Mouse (Mus musculus) left cerebral cortex, postnatal 25 days (tissue): ENCODE data around the gene Syngr3. TPM values are rescaled to one million over a fixed set of nuclear protein-coding genes. Genes with fewer than 3 reads are reported as not detected.
"Not testable (repeated sequence)": the region's sequence is repeated elsewhere in the genome, so short reads cannot be mapped to it uniquely, and the experiment has no call there.

ENCODE experiments used
- DNase-seq, 2 experiments: peaks; one replicate each; pipeline ENCODE4 v3.0.0; 2022; ENCODE audit warnings: low spot score in 2 of 2, mixed read lengths in 1 of 2
- intact Hi-C: fragments of 180-260 bp; cut with DNase I; formaldehyde crosslinking; loops from one replicate; pipeline ENCODE4 v1.15.1; 2025
- total RNA-seq, 2 experiments: library from RNA; stranded (reverse); gene quantifications; 2 replicates each; pipeline ENCODE4 v1.2.3; 2021

Gene Syngr3
- total RNA-seq, 2 experiments from 2014 or later = 203 to 214 TPM

DNA sequence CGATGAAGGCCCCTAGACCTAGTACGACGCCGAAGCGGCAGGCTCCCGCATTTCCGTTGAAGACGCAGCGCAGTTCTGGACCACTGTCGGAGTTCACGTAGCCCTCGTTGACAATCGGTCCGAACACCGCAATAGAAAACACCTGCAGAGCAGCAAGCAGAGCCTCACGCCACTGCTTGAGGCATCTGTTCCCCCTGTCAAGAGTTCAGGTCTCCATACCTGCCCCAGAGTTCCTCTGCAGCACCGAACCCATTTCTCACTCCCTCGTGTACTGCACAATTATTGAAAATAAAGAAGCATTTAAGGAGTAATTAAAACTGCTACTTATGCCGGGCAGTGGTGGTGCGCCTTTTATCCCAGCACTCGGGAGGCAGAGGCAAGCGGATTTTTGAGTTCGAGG, 2.2 kb downstream of the Syngr3 start:
- intact Hi-C loops = no loop called here
- no peak for DNase-seq

DNA sequence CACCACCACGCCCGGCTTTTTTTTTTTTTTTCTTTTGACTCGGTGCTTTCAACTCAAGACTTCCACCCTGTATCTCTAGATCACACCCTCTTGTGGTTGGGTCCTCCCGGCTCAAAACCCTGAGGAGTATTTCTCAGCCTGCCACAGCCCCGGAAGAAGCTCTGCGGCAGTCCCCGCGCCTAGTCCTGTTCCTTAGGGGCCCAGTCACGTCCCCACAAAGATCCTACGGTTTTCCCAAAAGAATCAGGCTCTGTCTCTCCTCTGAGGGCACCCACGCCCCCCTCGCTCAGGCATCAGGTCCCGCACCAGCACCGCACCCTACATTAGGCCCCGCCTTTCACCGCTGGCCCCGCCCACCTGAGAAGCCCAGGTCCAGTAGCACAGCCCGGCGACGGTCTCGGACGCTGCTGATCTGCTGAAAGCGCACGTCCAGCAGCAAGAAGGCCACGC, 2.6 kb downstream of the Syngr3 start:
- intact Hi-C loops = no loop called here
- DNase-seq = no peak

DNA sequence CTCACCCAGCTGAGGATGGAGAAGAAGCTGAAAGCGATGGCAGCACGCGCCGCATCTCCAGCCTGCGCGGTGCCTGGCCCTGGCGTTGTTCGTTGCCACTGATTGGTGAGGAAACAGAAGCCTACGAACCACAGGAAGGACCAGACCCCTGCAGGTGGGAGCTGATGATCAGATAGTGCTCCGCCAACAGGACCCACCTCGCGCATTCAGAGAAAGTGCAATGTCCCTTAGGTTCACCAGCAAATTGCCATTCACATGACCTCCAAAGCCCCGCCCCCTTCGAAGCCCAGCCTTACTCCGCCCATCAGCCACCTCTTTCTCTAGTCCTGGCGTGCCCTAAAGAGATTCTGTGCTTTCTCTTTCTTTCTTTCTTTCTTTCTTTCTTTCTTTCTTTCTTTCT, 3.2 kb downstream of the Syngr3 start:
- intact Hi-C loops = no loop called here
- no peak for DNase-seq

DNA sequence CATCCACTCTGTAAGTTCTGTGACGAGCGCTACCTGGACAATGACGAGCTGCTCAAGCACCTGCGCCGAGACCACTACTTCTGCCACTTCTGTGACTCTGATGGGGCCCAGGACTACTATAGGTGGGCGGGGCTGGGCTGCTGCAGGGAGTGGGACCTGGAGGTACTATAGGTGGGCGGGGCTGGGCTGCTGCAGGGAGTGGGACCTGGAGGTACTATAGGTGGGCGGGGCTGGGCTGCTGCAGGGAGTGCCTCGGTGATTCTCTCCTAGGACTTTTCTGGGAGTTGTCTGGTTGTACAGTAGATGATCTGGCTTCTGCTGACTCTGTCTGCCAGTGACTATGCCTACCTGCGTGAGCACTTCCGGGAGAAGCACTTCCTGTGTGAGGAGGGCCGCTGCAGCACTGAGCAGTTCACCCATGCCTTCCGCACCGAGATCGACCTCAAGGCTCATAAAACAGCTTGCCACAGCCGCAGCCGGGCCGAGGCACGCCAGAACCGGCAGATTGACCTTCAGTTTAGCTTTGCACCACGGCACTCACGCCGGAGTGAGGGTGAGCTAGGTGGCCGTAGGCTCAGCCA, 12.2 kb downstream of the Syngr3 start:
- no peak for DNase-seq
- intact Hi-C loops = loop anchor here (5.0 kb wide), 1 partner anchor 200 kb away; the partner anchor contains the start of gene Mlst8

DNA sequence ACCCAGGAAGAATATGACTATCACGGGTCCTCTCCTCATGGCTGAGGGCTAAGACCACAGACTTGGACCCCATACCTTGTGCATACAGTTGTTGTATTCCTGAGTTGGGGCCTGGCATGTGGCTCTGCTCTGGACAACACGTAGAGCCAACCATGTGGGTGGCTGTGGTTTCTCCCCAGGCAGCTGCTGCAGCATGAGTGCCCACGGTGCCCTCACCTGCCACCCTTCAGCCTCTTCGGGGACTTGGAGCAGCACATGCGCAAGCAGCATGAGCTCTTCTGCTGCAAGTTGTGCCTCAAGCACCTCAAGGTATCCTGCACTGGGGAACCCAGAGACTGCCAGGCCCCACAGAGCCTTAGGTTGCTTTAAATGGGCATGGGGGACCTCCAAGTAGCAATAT, 12.9 kb downstream of the Syngr3 start:
- intact Hi-C loops = loop anchor here (5.0 kb wide), 1 partner anchor 200 kb away; the partner anchor contains the start of gene Mlst8

DNA sequence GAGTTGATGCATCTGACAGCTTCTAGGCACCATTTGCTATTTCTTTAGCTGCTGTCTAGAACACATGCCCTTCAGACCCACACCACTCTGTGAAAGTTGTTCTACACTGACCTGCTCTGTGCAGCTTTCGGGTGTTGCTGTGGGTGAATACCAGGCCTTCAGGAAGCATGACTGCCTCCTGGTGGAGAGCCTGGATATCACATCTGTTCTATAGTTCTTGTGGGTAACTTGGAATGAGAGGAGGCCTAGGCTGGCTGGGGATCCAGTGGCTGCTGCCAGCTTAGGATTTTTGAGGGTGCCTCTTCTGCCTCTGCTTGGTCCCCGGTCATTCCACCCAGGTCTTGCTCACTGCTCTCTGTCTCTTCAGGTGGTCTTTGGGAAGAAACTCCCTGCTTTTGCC, 13.6 kb downstream of the Syngr3 start:
- intact Hi-C loops = loop anchor here (5.0 kb wide), 1 partner anchor 199 kb away; the partner anchor contains the start of gene Mlst8
- DNase-seq = peak; percentile 63 to 65

More for the DNA sequence above, 12.9 kb downstream of the Syngr3 start:
- no peak for DNase-seq

DNA sequence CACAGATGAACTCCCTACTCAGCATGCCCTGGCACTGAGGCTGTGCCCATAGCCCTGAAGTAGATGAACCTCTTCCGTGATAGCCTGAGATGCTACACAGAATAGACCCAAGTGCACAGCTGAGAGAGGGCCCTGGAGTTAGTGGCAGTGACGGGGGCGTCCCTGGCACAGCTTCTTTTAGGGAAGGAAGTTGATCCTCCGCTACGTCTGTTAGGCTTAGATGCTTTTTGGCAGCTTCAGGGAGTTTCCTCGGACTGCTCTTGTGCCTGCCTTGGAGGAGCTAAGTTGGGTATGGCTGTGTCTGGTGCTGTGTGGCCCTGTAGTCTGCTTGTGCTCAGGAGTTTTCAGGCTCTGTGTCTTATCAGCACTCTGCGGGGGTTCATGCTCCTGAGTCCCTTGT, 15.5 kb downstream of the Syngr3 start:
- intact Hi-C loops = no loop called here
- peak in 1 of 2 experiments; percentile 90 for DNase-seq

DNA sequence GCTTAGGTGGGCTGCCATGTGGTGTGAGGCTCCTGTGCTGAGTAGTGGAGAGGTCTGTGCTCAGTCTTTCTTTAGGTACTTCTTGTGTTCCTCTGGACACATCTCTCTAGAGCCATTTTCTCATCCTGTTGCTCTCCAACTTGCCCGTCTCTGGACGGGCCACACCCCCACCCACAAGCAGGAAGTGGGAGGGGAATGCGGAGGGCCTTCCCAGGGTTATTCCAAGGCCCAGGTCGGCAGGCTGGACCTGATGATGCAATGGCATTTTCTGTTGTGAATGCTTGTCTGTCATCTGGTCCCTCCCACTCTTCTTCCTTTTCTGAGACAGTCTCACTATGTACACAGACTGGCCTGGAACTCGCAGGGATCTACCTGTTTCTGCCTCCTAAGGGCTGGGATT, 17.6 kb downstream of the Syngr3 start:
- intact Hi-C loops = no loop called here
- DNase-seq = no peak

DNA sequence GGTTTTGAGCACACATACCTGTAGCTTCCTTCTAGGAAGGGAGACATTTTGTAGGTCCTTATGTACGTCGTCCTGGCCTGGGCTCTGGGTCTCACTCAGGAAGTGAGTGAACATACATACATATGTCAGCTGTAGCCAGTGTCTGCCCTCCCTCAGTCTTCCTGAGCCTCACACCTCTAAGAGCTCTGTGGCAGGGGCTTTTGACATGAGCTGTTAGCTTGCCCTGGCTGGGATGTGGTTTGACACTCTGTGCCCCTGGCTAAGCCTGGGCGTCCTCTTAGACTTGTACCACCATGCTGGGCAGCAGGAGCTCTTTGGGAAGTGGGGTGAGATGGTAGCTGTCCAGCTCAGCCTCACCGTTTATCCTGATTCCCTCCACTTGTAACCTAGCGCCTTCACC, 18.4 kb downstream of the Syngr3 start:
- intact Hi-C loops = no loop called here
- DNase-seq = no peak

DNA sequence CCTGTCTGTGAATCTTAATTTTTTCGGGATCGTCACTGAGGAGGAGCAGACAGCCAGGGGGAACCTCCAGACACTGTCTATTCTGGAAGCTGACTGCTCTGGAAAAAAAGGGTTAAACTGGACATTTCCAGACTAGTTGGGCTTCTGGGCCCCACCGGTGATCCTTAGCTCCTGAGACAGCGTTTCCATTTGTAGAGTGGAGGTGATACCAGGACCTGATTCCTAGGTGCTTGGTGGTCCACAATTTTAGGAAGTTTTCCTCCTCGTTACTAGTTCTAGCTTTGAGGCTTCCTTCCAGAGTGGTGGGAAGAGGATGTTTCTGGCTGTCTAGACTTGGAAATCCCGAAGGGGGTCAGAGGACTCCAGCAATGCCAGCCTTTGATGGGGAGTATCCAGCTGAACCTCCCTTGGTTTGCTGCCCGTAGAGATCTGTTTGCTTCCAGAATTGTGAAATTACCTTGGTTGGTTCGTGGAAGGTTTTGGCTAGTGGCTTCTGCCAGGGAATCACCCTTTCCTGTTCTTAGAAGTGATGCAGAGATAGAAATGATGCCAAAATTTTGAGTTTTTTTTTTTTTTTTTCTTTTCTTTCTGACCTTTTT, 19.4 kb downstream of the Syngr3 start:
- intact Hi-C loops = no loop called here
- DNase-seq = no peak

DNA sequence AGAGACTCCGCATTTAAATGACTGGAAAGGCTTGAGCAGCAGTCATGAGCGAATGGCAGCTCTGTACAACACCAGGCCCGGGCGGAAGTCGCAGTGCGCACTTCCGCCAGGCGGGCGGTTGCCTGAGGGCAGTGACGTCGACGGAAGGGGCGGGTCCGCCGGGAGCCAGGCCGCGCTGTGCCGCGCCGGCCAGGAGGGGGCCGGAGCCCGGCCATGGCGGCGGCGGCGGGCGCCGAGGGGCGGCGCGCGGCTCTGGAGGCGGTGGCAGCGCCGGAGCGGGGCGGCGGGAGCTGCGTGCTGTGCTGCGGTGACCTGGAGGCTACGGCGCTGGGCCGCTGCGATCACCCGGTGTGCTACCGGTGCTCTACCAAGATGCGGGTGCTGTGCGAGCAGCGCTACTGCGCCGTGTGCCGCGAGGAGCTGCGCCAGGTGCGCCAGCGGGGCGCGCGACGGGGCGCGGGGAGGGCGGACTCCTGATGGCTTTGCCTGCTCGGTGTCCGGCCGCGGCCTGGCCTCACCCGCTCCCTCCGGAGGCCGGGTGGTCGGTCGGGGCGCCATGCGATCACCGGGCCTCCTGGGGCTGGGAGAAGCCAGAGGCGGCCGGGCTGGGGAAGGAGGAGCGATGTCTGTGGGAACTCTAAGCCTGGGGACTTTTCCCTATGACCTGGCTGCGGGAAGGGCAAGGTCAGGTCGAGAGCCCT, 20.1 kb downstream of the Syngr3 start, which contains the start of gene Zfp598:
TSS of gene Zfp598 (plus strand) at position 143 of the 701 bp plus-strand sequence.
- intact Hi-C loops = loop anchor here (5.0 kb wide), 1 partner anchor 37 kb away; the partner anchor contains the start of genes Nthl1 and Tsc2
- DNase-seq = peak; percentile 94 to 96

DNA sequence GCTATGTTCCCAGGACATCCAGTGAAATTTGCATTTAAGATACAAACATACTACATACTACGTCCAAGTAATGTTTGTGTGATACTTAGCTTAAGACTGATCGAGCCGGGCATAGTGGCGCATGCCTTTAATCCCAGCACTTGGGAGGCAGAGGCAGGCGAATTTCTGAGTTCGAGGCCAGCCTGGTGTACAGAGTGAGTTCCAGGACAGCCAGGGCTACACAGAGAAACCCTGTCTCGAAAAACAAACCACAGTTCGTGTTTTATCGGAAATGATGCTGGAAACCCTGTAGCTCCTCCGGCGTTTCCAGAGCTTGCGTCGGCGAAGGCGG, 20.6 kb downstream of the Syngr3 start:
- intact Hi-C loops = loop anchor here (5.0 kb wide), 1 partner anchor 37 kb away; the partner anchor contains the start of genes Nthl1 and Tsc2
- not testable (repeated sequence) for DNase-seq

DNA sequence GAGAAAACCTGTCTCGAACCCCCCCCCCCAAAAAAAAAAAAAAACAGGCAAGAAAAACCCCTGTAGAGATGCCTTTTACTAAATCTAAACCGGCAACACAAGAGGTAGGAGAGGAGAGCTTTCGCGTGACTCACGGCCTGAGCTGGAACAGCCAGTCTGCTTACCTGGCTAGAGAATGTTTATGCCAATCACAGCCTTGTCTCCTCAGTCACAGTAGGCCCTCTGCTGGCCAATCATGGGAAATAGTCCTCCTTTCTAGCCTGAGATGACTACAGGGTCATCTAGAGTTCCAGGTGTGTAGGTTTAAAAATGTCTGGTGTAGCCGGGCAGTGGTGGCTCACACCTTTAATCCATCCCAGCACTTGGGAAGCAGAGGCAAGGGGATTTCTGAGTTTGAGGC, 22.3 kb downstream of the Syngr3 start:
- intact Hi-C loops = loop anchor here (5.0 kb wide), 1 partner anchor 35 kb away; the partner anchor contains the start of genes Nthl1 and Tsc2
- DNase-seq = peak in 1 of 2 experiments; percentile 61

DNA sequence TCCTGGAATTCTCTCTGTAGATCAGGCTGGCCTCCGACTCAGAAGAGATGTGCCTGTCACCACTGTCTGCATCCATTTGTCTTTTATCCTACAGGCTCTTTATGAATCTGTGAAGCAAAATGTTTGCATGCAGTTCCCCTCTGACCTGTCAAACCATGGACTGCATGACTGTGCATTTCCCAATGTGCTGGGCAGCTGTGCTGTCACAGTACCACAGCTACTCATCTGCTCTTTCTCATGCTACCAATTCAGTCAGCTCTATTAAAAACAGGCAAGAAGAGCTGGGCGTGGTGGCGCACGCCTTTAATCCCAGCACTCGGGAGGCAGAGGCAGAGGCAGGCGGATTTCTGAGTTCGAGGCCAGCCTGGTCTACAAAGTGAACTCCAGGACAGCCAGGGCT, 22.7 kb downstream of the Syngr3 start:
- intact Hi-C loops = loop anchor here (5.0 kb wide), 1 partner anchor 35 kb away; the partner anchor contains the start of genes Nthl1 and Tsc2
- DNase-seq = not testable (repeated sequence)

DNA sequence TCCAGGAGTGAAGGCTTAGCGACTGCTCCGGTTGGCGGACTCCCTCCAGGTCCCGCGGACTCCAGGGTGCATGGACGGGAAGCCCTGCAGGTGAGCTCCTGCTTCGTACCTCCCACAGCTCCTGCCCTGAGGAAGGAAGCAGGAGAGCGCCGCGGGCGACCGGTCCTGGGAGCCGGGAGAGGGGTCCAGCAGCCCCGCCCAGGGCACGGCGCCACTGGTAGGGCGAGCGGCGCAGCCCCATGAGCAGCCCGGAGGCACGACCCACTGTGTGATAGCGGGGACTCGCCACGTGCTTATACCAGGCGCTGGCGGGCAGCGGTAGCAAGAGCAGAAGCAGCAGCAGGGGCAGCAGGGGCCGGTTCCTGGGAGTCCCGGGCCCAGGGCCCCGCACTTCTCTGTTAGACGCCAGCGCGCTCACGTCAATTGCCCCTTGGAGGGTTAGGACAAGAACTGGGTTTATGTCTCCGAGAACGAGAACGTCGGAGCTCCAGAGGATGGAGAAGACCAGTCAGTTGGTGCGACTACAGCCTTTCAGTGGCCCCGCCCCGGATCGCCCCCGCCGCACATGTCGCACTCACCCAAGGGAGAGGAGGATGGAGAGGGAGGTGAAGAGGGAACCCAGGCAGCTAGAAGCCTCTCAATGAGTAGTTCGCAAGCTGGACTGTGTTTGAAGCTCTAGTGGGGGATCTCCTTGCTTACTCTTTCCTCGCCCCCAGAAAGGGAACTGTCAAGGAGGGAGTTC, 31.6 kb downstream of the Syngr3 start, which contains the start of gene Npw:
TSS of gene Npw (minus strand) at position 441 of the 742 bp plus-strand sequence.
- intact Hi-C loops = no loop called here
- DNase-seq = no peak

DNA sequence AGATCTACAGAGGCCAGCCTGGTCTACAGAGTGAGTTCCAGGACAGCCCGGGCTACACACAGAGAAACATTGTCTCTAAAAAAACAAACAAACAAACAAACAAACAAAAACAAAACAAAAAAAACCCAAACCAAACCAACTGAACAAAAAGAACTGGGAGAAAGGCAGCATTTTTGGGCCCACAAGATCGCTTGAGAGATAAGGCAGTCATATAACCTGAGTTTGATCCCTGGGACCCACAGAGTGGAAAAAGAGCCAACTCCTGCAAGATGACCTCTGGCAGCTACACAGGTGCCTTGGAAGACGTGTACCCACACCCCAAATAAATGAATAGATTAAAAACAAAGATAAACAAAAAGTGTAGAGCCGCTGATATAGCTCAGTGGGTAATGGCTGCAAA, 34.8 kb downstream of the Syngr3 start:
- no peak for DNase-seq
- intact Hi-C loops = no loop called here

DNA sequence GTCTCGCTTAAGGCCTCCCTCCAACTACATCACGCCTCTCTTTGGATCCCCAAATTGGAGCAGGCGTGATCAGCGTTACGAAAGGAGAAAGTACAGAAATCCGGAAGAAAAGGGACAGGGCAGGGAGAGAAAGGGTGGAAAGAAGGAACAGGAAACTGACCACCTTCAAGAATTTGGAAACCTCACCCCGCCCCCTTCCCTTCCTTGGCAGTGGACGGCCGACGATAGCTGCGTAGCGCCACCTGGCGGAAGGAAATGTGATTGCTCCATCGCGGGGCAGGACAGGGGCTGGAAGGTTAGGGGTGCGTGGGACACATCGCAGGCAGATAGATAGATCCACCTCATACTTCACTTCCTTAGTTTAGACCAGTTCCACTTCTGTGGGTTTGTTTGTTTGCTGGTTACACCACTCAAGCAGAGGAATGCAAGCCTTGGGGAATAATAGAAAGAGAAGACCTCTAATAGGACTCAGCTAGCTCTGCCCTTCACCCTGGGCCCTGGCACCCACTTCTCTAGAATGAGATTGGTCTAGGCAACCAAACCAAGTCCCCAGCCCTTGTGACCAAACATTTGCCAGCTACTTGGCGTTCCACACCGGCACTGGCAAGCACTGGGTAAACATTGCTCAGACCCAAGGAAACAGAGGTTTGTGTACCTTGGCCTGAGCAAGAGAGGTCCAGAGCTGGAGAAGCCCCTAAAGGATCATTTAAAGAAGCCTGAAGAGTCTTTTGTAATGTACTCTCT, 35.6 kb downstream of the Syngr3 start:
- DNase-seq = peak; percentile 47 to 52
- intact Hi-C loops = no loop called here

DNA sequence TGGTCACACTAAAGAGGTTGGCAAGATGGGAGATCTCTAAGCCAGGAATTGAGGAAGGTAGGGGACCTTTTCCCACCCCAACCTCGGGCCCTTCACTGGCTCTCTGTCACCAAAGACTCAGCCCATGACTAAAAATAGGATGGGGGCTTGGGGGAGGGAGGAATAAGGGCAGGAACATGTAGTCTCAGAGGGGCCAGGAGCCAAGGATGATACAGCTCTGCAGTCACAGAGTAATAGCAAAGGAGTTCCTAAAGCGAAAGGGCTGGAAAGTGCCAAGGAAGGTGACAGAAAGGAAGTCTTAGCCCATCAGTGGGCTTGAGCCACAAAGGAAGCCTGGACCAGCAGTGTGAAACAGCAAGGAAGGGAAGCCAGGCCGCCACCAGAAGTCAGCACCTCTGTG, 37.9 kb downstream of the Syngr3 start:
- no peak for DNase-seq
- intact Hi-C loops = no loop called here

DNA sequence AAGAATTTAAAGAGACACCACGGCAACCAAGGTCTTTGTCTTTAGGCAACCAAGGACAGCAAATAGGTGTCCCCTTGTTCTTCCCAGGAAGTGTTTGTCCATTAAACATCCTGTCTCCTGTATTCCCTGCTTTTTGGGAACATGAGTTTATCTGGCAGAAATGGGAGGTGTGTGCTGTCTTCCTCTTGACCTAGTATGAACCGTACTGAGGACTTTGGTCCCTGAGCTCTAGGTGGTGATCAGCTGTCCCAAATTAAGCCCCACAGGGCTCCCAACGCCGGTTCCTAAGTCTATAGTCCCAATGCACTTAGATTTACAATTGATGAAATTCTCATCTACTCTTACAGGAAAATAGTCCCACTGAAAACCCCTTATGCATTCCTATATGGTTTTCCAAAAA, 39.0 kb downstream of the Syngr3 start:
- intact Hi-C loops = no loop called here
- no peak for DNase-seq
